Comparison of ENCODE assay signal across 9 mouse cellular contexts in genomic region chr16:31507457-31507755, GRCm38 (mm10).
DNase-seq lines count a peak whose midpoint lies in the region; ATAC-seq and TF ChIP-seq lines count a peak whose summit lies in the region.
"Had no signal": no experiment of that assay in that cellular context is flagged by ENCODE, and none has a peak within 500 bp of the region (broad histone marks: within the 10 kb centered on the region; RNA-seq: fewer than 3 reads in every experiment).

No protein-coding gene starts in this region.

- peak; percentile 64 for ATAC-seq in intestine, postnatal 0 days
- no peak for ATAC-seq in neural tube, embryonic 13.5 days (ENCODE audit: low read depth)

- WGBS in thymus, adult 2 months, result 75% methylated on average over 6 of the region's 6 CpGs
- WGBS in intestine, postnatal 0 days, result 37% methylated on average over 6 of the region's 6 CpGs
- 27% methylated on average over 6 of the region's 6 CpGs for WGBS in neural tube, embryonic 13.5 days

- no peak for TF ChIP-seq POLR2A in thymus, adult 2 months (IDR thresholded peaks at IDR 0.05; ENCODE audit: control insufficient read depth, extremely low read depth, insufficient read depth, low read length, poor library complexity)

- no peak overlapping the region for H3K9ac ChIP-seq in intestine, postnatal 0 days (ENCODE audit: low read depth, low read length)
- no peak overlapping the region for H3K9ac ChIP-seq in neural tube, embryonic 13.5 days

- H3K27ac ChIP-seq in gastrocnemius, adult 2 months, result no peak overlapping the region
- no peak overlapping the region for H3K27ac ChIP-seq in thymus, adult 2 months (ENCODE audit: control insufficient read depth, insufficient read depth, low read length)
- peak overlapping the region; percentile 82; the same call in 1 of the 2 replicates for H3K27ac ChIP-seq in intestine, postnatal 0 days (ENCODE audit: low read depth, low read length)
- no peak overlapping the region for H3K27ac ChIP-seq in neural tube, embryonic 13.5 days (replicated peaks)

- peaks cover 7% of the 10 kb centered on the region for H3K4me1 ChIP-seq in thymus, adult 2 months (replicated peaks; ENCODE audit: control insufficient read depth, insufficient read depth, low read length)
- H3K4me1 ChIP-seq in intestine, postnatal 0 days (replicated peaks; ENCODE audit: control insufficient read depth, insufficient read depth, low read length), result peaks cover 7% of the 10 kb centered on the region
- peaks cover 44% of the 10 kb centered on the region for H3K4me1 ChIP-seq in neural tube, embryonic 13.5 days (replicated peaks)

- no peaks in the 10 kb centered on the region for H3K27me3 ChIP-seq in thymus, adult 2 months (ENCODE audit: control insufficient read depth, insufficient read depth, low read length)
- no peaks in the 10 kb centered on the region for H3K27me3 ChIP-seq in intestine, postnatal 0 days (replicated peaks; ENCODE audit: control insufficient read depth, insufficient read depth, low read length)
- H3K27me3 ChIP-seq in neural tube, embryonic 13.5 days, result peaks cover 8% of the 10 kb centered on the region; the same call in 1 of the 2 replicates

- no peak overlapping the region for H3K4me3 ChIP-seq in gastrocnemius, adult 2 months
- no peak overlapping the region for H3K4me3 ChIP-seq in thymus, adult 2 months (ENCODE audit: control insufficient read depth, insufficient read depth, low read length)
- H3K4me3 ChIP-seq in intestine, postnatal 0 days (ENCODE audit: low read depth, low read length), result 0 out of 2 replicates have a peak overlapping the region, but pooled peaks have one; percentile 9
- no peak overlapping the region for H3K4me3 ChIP-seq in neural tube, embryonic 13.5 days

- peak; percentile 17 for DNase-seq in gastrocnemius, adult 2 months
- no peak for DNase-seq in gastrocnemius, adult 8-10 months (ENCODE audit: low spot score in 2 of 2)
- DNase-seq in thymus, postnatal 14 days, result peak; percentile 45
- no peak for DNase-seq in thymus, adult 2 months
- DNase-seq in gastrocnemius, postnatal 10 days, result no peak
- DNase-seq in heart, postnatal 25 days (ENCODE audit: low spot score), result no peak

- intact Hi-C loops in gastrocnemius, adult 2 months (cut with DNase I), result no loop called here
- intact Hi-C loops in heart, postnatal 25 days (cut with DNase I), result no loop called here

- H3K36me3 ChIP-seq in thymus, adult 2 months (ENCODE audit: control insufficient read depth, insufficient read depth, low read length), result no peaks in the 10 kb centered on the region
- H3K36me3 ChIP-seq in intestine, postnatal 0 days (ENCODE audit: control insufficient read depth, insufficient read depth), result no peaks in the 10 kb centered on the region
- no peaks in the 10 kb centered on the region for H3K36me3 ChIP-seq in neural tube, embryonic 13.5 days
- H3K36me3 ChIP-seq: G1E had no signal

- H3K4me2 ChIP-seq in intestine, postnatal 0 days (replicated peaks; ENCODE audit: low read depth), result peak overlapping the region; percentile 52
- H3K4me2 ChIP-seq in neural tube, embryonic 13.5 days, result 0 out of 2 replicates have a peak overlapping the region, but pooled peaks have one; percentile 14

- H3K9me3 ChIP-seq in intestine, postnatal 0 days (ENCODE audit: control insufficient read depth), result no peaks in the 10 kb centered on the region
- H3K9me3 ChIP-seq in neural tube, embryonic 13.5 days, result no peaks in the 10 kb centered on the region
- H3K9me3 ChIP-seq: G1E had no signal

- no peak for TF ChIP-seq CTCF in gastrocnemius, adult 2 months (IDR thresholded peaks at IDR 0.05)
- no peak for TF ChIP-seq CTCF in thymus, adult 2 months (IDR thresholded peaks at IDR 0.05; ENCODE audit: borderline replicate concordance, control insufficient read depth, extremely low read depth, insufficient read depth, low read length, poor library complexity)
- TF ChIP-seq CTCF in intestine, postnatal 0 days (IDR thresholded peaks at IDR 0.05; ENCODE audit: low read depth), result no peak

Comparison
In these comparisons a context has a peak if more than half of its experiments do, and no peak if none do; other contexts are left out.
1. DNase-seq: peak in gastrocnemius, adult 2 months (single experiment) and thymus, postnatal 14 days (single experiment); none in gastrocnemius, adult 8-10 months (0 of 2), thymus, adult 2 months (single experiment), gastrocnemius, postnatal 10 days (single experiment) and heart, postnatal 25 days (single experiment).